Mouse (Mus musculus): ENCODE measurements around the gene Fbxl19.

Gene Fbxl19

GRCm38 (mm10) chr7:127744366-127745045 is at the start of gene Fbxl19:
Fbxl19 (plus strand) TSS chr7:127744543.
- in situ Hi-C loops (cut with MboI), result no loop called here

GRCm38 (mm10) chr7:127698986-127699385 is 45.4 kb upstream of the Fbxl19 start:
- in situ Hi-C loops (cut with MboI), result no loop called here

GRCm38 (mm10) chr7:127700712-127701331 is 43.5 kb upstream of the Fbxl19 start:
- in situ Hi-C loops (cut with MboI), result no loop called here

- in situ Hi-C loops (cut with MboI), result no loop called here
Measured at GRCm38 (mm10) chr7:127703561-127704178, 40.7 kb upstream of the Fbxl19 start.

GRCm38 (mm10) chr7:127704598-127704997 is 39.7 kb upstream of the Fbxl19 start:
- in situ Hi-C loops (cut with MboI), result no loop called here

- in situ Hi-C loops (cut with MboI), result no loop called here
Measured at GRCm38 (mm10) chr7:127705706-127706105, 38.6 kb upstream of the Fbxl19 start.

- in situ Hi-C loops (cut with MboI), result no loop called here
Measured at GRCm38 (mm10) chr7:127707045-127707956, 37.0 kb upstream of the Fbxl19 start.

- in situ Hi-C loops (cut with MboI), result no loop called here
Measured at GRCm38 (mm10) chr7:127707957-127708206, 36.5 kb upstream of the Fbxl19 start.

- in situ Hi-C loops (cut with MboI), result no loop called here
Measured at GRCm38 (mm10) chr7:127708207-127709078, 35.9 kb upstream of the Fbxl19 start, which contains the start of gene Bcl7c. Bcl7c (minus strand) TSS chr7:127708933.

GRCm38 (mm10) chr7:127709261-127709979 is 34.9 kb upstream of the Fbxl19 start:
- in situ Hi-C loops (cut with MboI), result no loop called here

GRCm38 (mm10) chr7:127711031-127711430 is 33.3 kb upstream of the Fbxl19 start:
- in situ Hi-C loops (cut with MboI), result no loop called here

- in situ Hi-C loops (cut with MboI), result no loop called here
Measured at GRCm38 (mm10) chr7:127711456-127711855, 32.9 kb upstream of the Fbxl19 start.

GRCm38 (mm10) chr7:127712461-127713385 is 31.6 kb upstream of the Fbxl19 start, which contains the start of gene Ctf1:
Ctf1 (plus strand) TSS chr7:127712736.
- in situ Hi-C loops (cut with MboI), result no loop called here

- in situ Hi-C loops (cut with MboI), result no loop called here
Measured at GRCm38 (mm10) chr7:127714816-127715215, 29.5 kb upstream of the Fbxl19 start.

GRCm38 (mm10) chr7:127716992-127717391 is 27.4 kb upstream of the Fbxl19 start:
- in situ Hi-C loops (cut with MboI), result no loop called here

- in situ Hi-C loops (cut with MboI), result no loop called here
Measured at GRCm38 (mm10) chr7:127718339-127718738, 26.0 kb upstream of the Fbxl19 start.

- in situ Hi-C loops (cut with MboI), result no loop called here
Measured at GRCm38 (mm10) chr7:127719258-127719657, 25.1 kb upstream of the Fbxl19 start.

- in situ Hi-C loops (cut with MboI), result no loop called here
Measured at GRCm38 (mm10) chr7:127725490-127725889, 18.9 kb upstream of the Fbxl19 start.

- in situ Hi-C loops (cut with MboI), result no loop called here
Measured at GRCm38 (mm10) chr7:127725924-127726323, 18.4 kb upstream of the Fbxl19 start.
